Mouse (Mus musculus) C2C12 (cell line): ENCODE measurements at regions not wholly inside any gene's neighbourhood (a gene's known extent, or its start where the extent isn't known, plus 50 kb on each side); places are given as distances from the start of the nearest gene placed in this dataset.

Source experiments
- CEBPB ChIP-seq: IDR thresholded peaks from one replicate; pipeline ENCODE4 v1.6.1; 2011; ENCODE audit warnings: low read depth, mild to moderate bottlenecking, control low read depth, moderate library complexity
- CTCF ChIP-seq: IDR thresholded peaks from one replicate; pipeline ENCODE4 v1.5.1; 2011; ENCODE audit not compliant: control insufficient read depth, insufficient read depth, insufficient read length
- FOSL1 ChIP-seq: IDR thresholded peaks from one replicate; pipeline ENCODE4 v1.8.0; 2011; ENCODE audit warnings: mild to moderate bottlenecking, low read length; ENCODE audit not compliant: poor library complexity, insufficient read depth, severe bottlenecking
- MAX ChIP-seq: IDR thresholded peaks from one replicate; pipeline ENCODE4 v1.6.1; 2011; ENCODE audit warnings: mild to moderate bottlenecking, control low read depth
- MYOD1 ChIP-seq: IDR thresholded peaks from one replicate; pipeline ENCODE4 v1.6.1; 2011; ENCODE audit warnings: low read depth; ENCODE audit not compliant: control insufficient read depth, insufficient read length
- MYOG ChIP-seq: IDR thresholded peaks from one replicate; pipeline ENCODE4 v1.6.1; 2011; ENCODE audit not compliant: control insufficient read depth, insufficient read length; ENCODE audit errors: extremely low read depth
- USF1 ChIP-seq: IDR thresholded peaks from one replicate; pipeline ENCODE4 v1.6.1; 2011; ENCODE audit warnings: low read depth, mild to moderate bottlenecking, control low read depth, moderate library complexity

DNA sequence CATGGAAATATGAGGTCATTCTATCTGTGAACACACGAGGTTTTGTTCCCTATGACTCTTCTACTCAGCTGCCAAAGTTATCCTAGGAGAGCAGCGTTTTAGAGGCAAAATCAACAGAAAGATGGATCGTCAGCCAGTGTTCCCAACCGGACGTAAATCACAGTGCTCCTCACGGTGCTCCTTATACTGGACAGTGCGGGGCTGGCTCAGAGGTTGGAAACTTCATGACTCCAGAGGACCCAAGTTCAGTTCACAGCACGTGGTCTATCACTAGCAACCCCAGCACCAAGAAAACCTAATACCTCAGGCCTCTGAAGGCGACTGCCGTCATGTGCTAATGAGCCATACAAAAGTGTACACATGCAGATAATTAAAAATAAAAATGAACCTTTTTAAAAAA is 351.2 kb upstream of the Atp11b start:
- TF ChIP-seq CTCF (no peak), MAX (no peak), CEBPB (no peak), USF1 (no peak), MYOD1 (no peak), FOSL1 (no peak), MYOG (no peak)
